ENCODE assay signal across 9 mouse cellular contexts in genomic region chr2:92987901-92988631, GRCm38 (mm10). TPM values are rescaled to one million over a fixed set of nuclear protein-coding genes. Genes with fewer than 3 reads are reported as not detected.
DNase-seq lines count a peak whose midpoint lies in the region; ATAC-seq and TF ChIP-seq lines count a peak whose summit lies in the region.
"Had no signal": no experiment of that assay in that cellular context is flagged by ENCODE, and none has a peak within 500 bp of the region (broad histone marks: within the 10 kb centered on the region; RNA-seq: fewer than 3 reads in every experiment).

No protein-coding gene starts in this region.

- peaks cover 0 to 15% of the 10 kb centered on the region in 2 experiments; a peak in 1 of 4 replicates for H3K4me1 ChIP-seq in ES-E14 (ENCODE audit: control insufficient read depth in 2 of 2, insufficient read depth in 2 of 2, low read length in 2 of 2, poor library complexity in 1 of 2)
- peaks cover 6% of the 10 kb centered on the region for H3K4me1 ChIP-seq in forebrain, embryonic 14.5 days (ENCODE audit: control insufficient read depth, insufficient read depth, low read length)
- peaks cover 17% of the 10 kb centered on the region for H3K4me1 ChIP-seq in lung, adult 2 months (ENCODE audit: control insufficient read depth, insufficient read depth, low read length)

- peak; percentile 62 for TF ChIP-seq CTCF in lung, adult 2 months (IDR thresholded peaks at IDR 0.05; ENCODE audit: insufficient read depth, low read length)

- no peaks in the 10 kb centered on the region for H3K27me3 ChIP-seq in forebrain, embryonic 14.5 days (replicated peaks; ENCODE audit: control insufficient read depth, insufficient read depth, low read length)

- TF ChIP-seq POLR2A in lung, adult 2 months (IDR thresholded peaks at IDR 0.05; ENCODE audit: borderline replicate concordance, extremely low read depth, low read depth, low read length) = peak; percentile 56; the same call in 1 of the 2 replicates

- 19% methylated on average over 18 of the region's 19 CpGs for WGBS in forebrain, embryonic 14.5 days
- 9% methylated on average over 19 of the region's 19 CpGs for WGBS in lung, adult 2 months

- H3K9ac ChIP-seq in ES-E14 (ENCODE audit: insufficient read depth, low read depth, low read length, poor library complexity, severe bottlenecking) = peak overlapping the region; percentile 55; the same call in 1 of the 2 replicates
- H3K9ac ChIP-seq in forebrain, embryonic 14.5 days (ENCODE audit: low read length) = peak overlapping the region; percentile 21; the same call in 1 of the 2 replicates

- in situ Hi-C loops in ES-E14 (cut with MboI; ENCODE audit: low sequenced_read_pairs in 2 of 2, unreplicated experiment in 2 of 2) = no loop called here

- 0 out of 2 replicates have a peak overlapping the region, but pooled peaks have one; percentile 7 for H3K4me2 ChIP-seq in forebrain, embryonic 14.5 days (ENCODE audit: low read length)

- peak overlapping the region; percentile 3; the same call in 1 of the 2 replicates for H3K27ac ChIP-seq in ES-E14 (ENCODE audit: insufficient read depth, low read depth, low read length, poor library complexity, severe bottlenecking)
- no peak overlapping the region; the same call in 1 of the 2 replicates for H3K27ac ChIP-seq in forebrain, embryonic 14.5 days (ENCODE audit: low read depth, low read length)

- peak; percentile 91 for ATAC-seq in forebrain, embryonic 14.5 days

- H3K4me3 ChIP-seq in ES-E14 (ENCODE audit: insufficient read depth in 1 of 2, low read depth in 1 of 2, low read length in 2 of 2, poor library complexity in 1 of 2, severe bottlenecking in 1 of 2) = peak overlapping the region in 1 of 2 experiments; percentile 24; a peak in 2 of 4 replicates
- H3K4me3 ChIP-seq in forebrain, embryonic 14.5 days (ENCODE audit: low read depth, low read length) = no peak overlapping the region
- H3K4me3 ChIP-seq in lung, adult 2 months (replicated peaks; ENCODE audit: extremely low read depth, low read depth, low read length) = peak overlapping the region; percentile 32
- H3K4me3 ChIP-seq: erythroblast, embryonic 14.5 days had no signal

- peak; percentile 76 for DNase-seq in ES-E14 (ENCODE audit: low read depth, low spot score)
- DNase-seq in brain, embryonic 18.5 days (ENCODE audit: low read depth, low spot score) = peak; percentile 16
- DNase-seq in forebrain, embryonic 14.5 days (ENCODE audit: low spot score) = peak; percentile 75
- peak; percentile 85 to 90 for DNase-seq in heart, postnatal 10 days
- peak; percentile 83 to 85 for DNase-seq in kidney, postnatal 36 days
- peak; percentile 72 for DNase-seq in lung, adult 2 months
- peak; percentile 67 for DNase-seq in ovary, postnatal 36 days (ENCODE audit: low spot score)
- peak; percentile 69 to 78 for DNase-seq in urinary bladder, postnatal 4 days (ENCODE audit: low spot score in 2 of 2)

- no peaks in the 10 kb centered on the region for H3K9me3 ChIP-seq in ES-E14 (ENCODE audit: control insufficient read depth, insufficient read depth, low read depth, low read length)
- H3K9me3 ChIP-seq in forebrain, embryonic 14.5 days (replicated peaks; ENCODE audit: control insufficient read depth, low read length) = no peaks in the 10 kb centered on the region

- intact Hi-C loops in heart, postnatal 10 days (cut with DNase I) = loop anchor here (1.0 to 5.0 kb wide), 2 partner anchors 41 to 59 kb away; partner anchors contain the start of gene Prdm11

- H3K36me3 ChIP-seq in ES-E14 (ENCODE audit: control insufficient read depth, insufficient read depth, low read length, poor library complexity, severe bottlenecking) = no peaks in the 10 kb centered on the region
- H3K36me3 ChIP-seq in forebrain, embryonic 14.5 days (ENCODE audit: control insufficient read depth, insufficient read depth, low read length) = peaks cover 22% of the 10 kb centered on the region

TF ChIP-seq in ES-E14, 5 proteins besides CTCF, POLR2A, EP300 and RAD21:
- TF ChIP-seq CHD2 (IDR thresholded peaks at IDR 0.05; ENCODE audit: low read depth, low read length) (no peak), HCFC1 (IDR thresholded peaks at IDR 0.05; ENCODE audit: borderline replicate concordance, insufficient read depth, low read length) (no peak), ZC3H11A (IDR thresholded peaks at IDR 0.05; ENCODE audit: borderline replicate concordance, low read depth, low read length) (no peak), ZNF384 (IDR thresholded peaks at IDR 0.05; ENCODE audit: low read depth, low read length) (no peak), MAFK (IDR thresholded peaks at IDR 0.05; ENCODE audit: insufficient read depth, low read depth, low read length) (no peak)

RNA-seq across cellular contexts. Expression of gene Prdm11, which starts 57.9 kb away (rescaled TPM):
- 3.7 and 4.5 TPM in 2 replicates for total RNA-seq in ES-E14 (2012; rRNA removed)
- polyA plus RNA-seq in forebrain, embryonic 14.5 days (2014; fragmentation: Nextera tagmentation; extraction: Ambion mirVana) = 0.76 and 0.96 TPM in 2 replicates
- 10 to 100 TPM; 20.9 to 21.8 TPM for total RNA-seq in heart, postnatal 10 days (2021)
- 12.3 and 14.1 TPM in 2 replicates for polyA plus RNA-seq in lung, adult 2 months (2012; rRNA removed)

Comparison
In these comparisons a context has a peak if more than half of its experiments do, and no peak if none do; other contexts are left out.
1. DNase-seq: peak in every context shown above with its lines; median percentile 88 in heart, postnatal 10 days; 84 in kidney, postnatal 36 days; 76 in ES-E14; 75 in forebrain, embryonic 14.5 days; 74 in urinary bladder, postnatal 4 days; 72 in lung, adult 2 months; 67 in ovary, postnatal 36 days; 16 in brain, embryonic 18.5 days.